Mouse (Mus musculus) heart, embryonic 14.5 days (tissue): ENCODE data around the gene Tmem136. TPM values are rescaled to one million over a fixed set of nuclear protein-coding genes. Genes with fewer than 3 reads are reported as not detected.

Experiments
- ATAC-seq: fragments of 200-750 bp; cut with Nextera tagmentation; 2 replicates; pipeline ENCODE4 v1.8.0; 2017; ENCODE audit warnings: low read depth, moderate TSS enrichment; ENCODE audit not compliant: insufficient number of reproducible peaks, insufficient read depth, low FRiP score
- H3K27ac ChIP-seq, 2 experiments: fragments of 200-500 bp in 1 of 2; fragments of 300-500 bp in 1 of 2; sonication (generic) in 1 of 2; replicated peaks in 1 of 2; 2 replicates each; pipeline ENCODE4 v1.5.1; 2012 to 2014; ENCODE audit warnings: low read depth in 2 of 2, low read length in 2 of 2, control low read depth in 1 of 2, mild to moderate bottlenecking in 1 of 2, mixed read lengths in 1 of 2; ENCODE audit not compliant: control insufficient read depth in 1 of 2, insufficient read depth in 1 of 2
- H3K27me3 ChIP-seq: fragments of 300-500 bp; sonication (generic); 2 replicates; pipeline ENCODE4 v1.6.1; 2014; ENCODE audit warnings: mild to moderate bottlenecking, low read length, control low read depth; ENCODE audit not compliant: control insufficient read depth, insufficient read depth
- H3K36me3 ChIP-seq: fragments of 300-500 bp; sonication (generic); 2 replicates; pipeline ENCODE4 v1.6.1; 2014; ENCODE audit warnings: mild to moderate bottlenecking, control low read depth, low read length, mixed read lengths; ENCODE audit not compliant: control insufficient read depth, insufficient read depth
- H3K4me1 ChIP-seq, 2 experiments: fragments of 200-500 bp in 1 of 2; fragments of 300-500 bp in 1 of 2; sonication (generic) in 1 of 2; 2 replicates each; pipeline ENCODE4 v1.6.1; 2012 to 2014; ENCODE audit warnings: low read length in 2 of 2, control low read depth in 1 of 2, mixed read lengths in 1 of 2; ENCODE audit not compliant: control insufficient read depth in 2 of 2, insufficient read depth in 2 of 2
- H3K4me2 ChIP-seq: fragments of 300-500 bp; sonication (generic); 2 replicates; pipeline ENCODE4 v1.6.1; 2014; ENCODE audit warnings: mild to moderate bottlenecking, low read length
- H3K4me3 ChIP-seq, 2 experiments: fragments of 200-500 bp in 1 of 2; fragments of 300-500 bp in 1 of 2; sonication (generic) in 1 of 2; 2 replicates each; pipeline ENCODE4 v1.5.1; 2012 to 2014; ENCODE audit warnings: low read length in 2 of 2, mild to moderate bottlenecking in 2 of 2, control low read depth in 1 of 2, low read depth in 1 of 2, moderate library complexity in 1 of 2; ENCODE audit not compliant: control insufficient read depth in 1 of 2, insufficient read depth in 1 of 2
- H3K9ac ChIP-seq: fragments of 300-500 bp; sonication (generic); 2 replicates; pipeline ENCODE4 v1.6.1; 2014; ENCODE audit warnings: mild to moderate bottlenecking, low read length
- H3K9me3 ChIP-seq: fragments of 300-500 bp; sonication (generic); 2 replicates; pipeline ENCODE4 v1.6.1; 2016; ENCODE audit warnings: low read length, control low read depth; ENCODE audit not compliant: control insufficient read depth
- WGBS: fragments of 180-500 bp; shearing (Covaris S2); extraction: QIAGEN DNeasy Blood & Tissue Kit; methylation state at CpG from one replicate; pipeline ENCODE4 v1.1.7; 2014; 5-methylcytosine and 5-hydroxymethylcytosine counted together
- polyA plus RNA-seq: library from polyadenylated mRNA; unstranded; fragments of >200 nt; fragmentation: Nextera tagmentation; extraction: Ambion mirVana; gene quantifications from 2 replicates; pipeline ENCODE4 v1.2.1, GENCODE M21; 2014

Gene Tmem136
- polyA plus RNA-seq, 1 experiment from 2014 or later, result 15.1 TPM

DNA sequence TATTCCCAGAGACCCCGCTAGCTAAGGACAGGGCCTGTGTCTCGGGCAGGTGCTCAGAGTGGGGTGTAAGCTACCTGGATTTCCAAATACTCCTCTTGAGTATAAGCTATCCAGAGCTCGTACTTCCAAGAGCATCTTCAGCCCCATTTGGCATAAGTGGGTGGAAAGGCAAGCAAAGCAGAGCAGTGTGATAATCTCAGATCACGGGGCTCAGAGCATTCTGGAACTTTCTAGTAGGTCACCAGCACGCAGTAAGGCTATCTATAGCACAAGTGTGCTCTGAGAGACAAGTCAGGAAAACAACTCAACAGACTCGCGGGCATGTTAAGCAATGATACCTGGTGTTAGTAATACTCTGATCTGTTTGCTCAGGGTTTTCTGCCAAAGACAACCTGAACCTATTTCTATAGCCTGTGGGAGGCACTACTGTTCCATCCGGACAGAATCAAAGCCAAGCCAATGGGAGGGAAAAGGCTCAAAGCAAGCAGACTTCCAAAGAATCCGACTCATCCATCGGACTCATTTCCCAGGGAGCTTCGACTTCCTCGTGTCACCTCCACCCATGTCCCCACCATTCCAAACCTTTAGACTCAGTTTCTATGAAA is 27.9 kb upstream of the Tmem136 start:
- Histone ChIP-seq H3K36me3 (no peaks in the 10 kb centered on the region), H3K9ac (no peak overlapping the region), H3K27me3 (peaks cover 11% of the 10 kb centered on the region), H3K4me2 (no peak overlapping the region), H3K27ac (no peak overlapping the region), H3K4me3 (no peak overlapping the region), H3K4me1 (peaks cover 3 to 7% of the 10 kb centered on the region in 2 experiments; a peak in 3 of 4 replicates), H3K9me3 (no peaks in the 10 kb centered on the region)
- ATAC-seq, result no peak
- 40% methylated on average over 12 of the region's 12 CpGs for WGBS

GRCm38 (mm10) chr9:43141839-43142238 is 25.5 kb upstream of the Tmem136 start:
- 2% methylated on average over 4 of the region's 4 CpGs for WGBS

DNA sequence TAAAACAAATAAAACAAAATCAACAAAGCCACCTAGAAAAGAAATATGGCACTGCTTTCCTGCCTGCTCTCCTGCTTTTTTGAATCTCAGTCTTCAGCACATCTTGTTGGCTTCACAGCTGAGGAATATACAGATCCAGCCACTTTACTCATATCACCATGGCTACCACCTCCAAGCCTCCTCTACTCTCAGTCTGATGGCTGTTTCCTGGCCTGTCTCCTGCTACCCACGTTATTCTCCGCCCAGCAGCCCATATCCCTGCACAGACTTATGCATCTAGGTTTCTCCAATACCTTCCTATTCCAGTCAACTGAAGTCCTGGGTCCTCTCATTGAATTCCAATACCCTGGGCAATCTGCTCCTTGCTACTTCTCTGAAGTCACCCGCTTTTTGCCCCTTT is 17.2 kb upstream of the Tmem136 start:
- no peak overlapping the region for H3K9ac ChIP-seq
- H3K27ac ChIP-seq, result no peak overlapping the region
- no peaks in the 10 kb centered on the region; the same call in 1 of the 2 replicates for H3K9me3 ChIP-seq
- no peak overlapping the region for H3K4me2 ChIP-seq
- H3K4me3 ChIP-seq, result no peak overlapping the region
- no peak for ATAC-seq
- H3K27me3 ChIP-seq, result no peaks in the 10 kb centered on the region
- no peaks in the 10 kb centered on the region for H3K36me3 ChIP-seq
- peaks cover 4% of the 10 kb centered on the region in 2 experiments; a peak in 2 of 4 replicates for H3K4me1 ChIP-seq
- 66% methylated on average over 3 of the region's 3 CpGs for WGBS

More at GRCm38 (mm10) chr9:43141839-43142238, 25.5 kb upstream of the Tmem136 start:
- H3K27me3 ChIP-seq, result peaks cover 7% of the 10 kb centered on the region
- no peak overlapping the region for H3K4me2 ChIP-seq
- no peaks in the 10 kb centered on the region for H3K9me3 ChIP-seq
- no peak for ATAC-seq
- H3K4me1 ChIP-seq, result peaks cover 3 to 7% of the 10 kb centered on the region in 2 experiments; a peak in 3 of 4 replicates
- H3K36me3 ChIP-seq, result no peaks in the 10 kb centered on the region
- no peak overlapping the region for H3K27ac ChIP-seq
- H3K4me3 ChIP-seq, result no peak overlapping the region
- H3K9ac ChIP-seq, result no peak overlapping the region

GRCm38 (mm10) chr9:43132380-43132779 is 16.0 kb upstream of the Tmem136 start:
- H3K4me3 ChIP-seq, result no peak overlapping the region
- no peak overlapping the region for H3K9ac ChIP-seq
- WGBS, result 22% methylated on average over 4 of the region's 4 CpGs
- no peaks in the 10 kb centered on the region for H3K36me3 ChIP-seq
- peaks cover 6% of the 10 kb centered on the region in 2 experiments; a peak in 2 of 4 replicates for H3K4me1 ChIP-seq
- no peaks in the 10 kb centered on the region for H3K27me3 ChIP-seq
- H3K9me3 ChIP-seq, result no peaks in the 10 kb centered on the region; the same call in 1 of the 2 replicates
- no peak overlapping the region for H3K4me2 ChIP-seq
- no peak for ATAC-seq
- H3K27ac ChIP-seq, result no peak overlapping the region

GRCm38 (mm10) chr9:43131940-43132339 is 15.6 kb upstream of the Tmem136 start:
- no peak for ATAC-seq
- no peak overlapping the region for H3K4me3 ChIP-seq
- no peaks in the 10 kb centered on the region for H3K27me3 ChIP-seq
- WGBS, result 77% methylated on average over 5 of the region's 5 CpGs
- H3K4me1 ChIP-seq, result peaks cover 9% of the 10 kb centered on the region in 2 experiments; a peak in 2 of 4 replicates
- no peak overlapping the region for H3K27ac ChIP-seq
- H3K36me3 ChIP-seq, result no peaks in the 10 kb centered on the region
- H3K9me3 ChIP-seq, result no peaks in the 10 kb centered on the region; the same call in 1 of the 2 replicates
- H3K9ac ChIP-seq, result no peak overlapping the region
- no peak overlapping the region for H3K4me2 ChIP-seq

GRCm38 (mm10) chr9:43130684-43131083 is 14.3 kb upstream of the Tmem136 start:
- WGBS, result 92% methylated on average over 2 of the region's 2 CpGs
- Histone ChIP-seq H3K9me3 (no peaks in the 10 kb centered on the region; the same call in 1 of the 2 replicates), H3K9ac (no peak overlapping the region), H3K4me2 (no peak overlapping the region), H3K4me3 (no peak overlapping the region), H3K36me3 (no peaks in the 10 kb centered on the region), H3K4me1 (peaks cover 9% of the 10 kb centered on the region in 2 experiments; a peak in 2 of 4 replicates), H3K27me3 (no peaks in the 10 kb centered on the region), H3K27ac (no peak overlapping the region)
- no peak for ATAC-seq

DNA sequence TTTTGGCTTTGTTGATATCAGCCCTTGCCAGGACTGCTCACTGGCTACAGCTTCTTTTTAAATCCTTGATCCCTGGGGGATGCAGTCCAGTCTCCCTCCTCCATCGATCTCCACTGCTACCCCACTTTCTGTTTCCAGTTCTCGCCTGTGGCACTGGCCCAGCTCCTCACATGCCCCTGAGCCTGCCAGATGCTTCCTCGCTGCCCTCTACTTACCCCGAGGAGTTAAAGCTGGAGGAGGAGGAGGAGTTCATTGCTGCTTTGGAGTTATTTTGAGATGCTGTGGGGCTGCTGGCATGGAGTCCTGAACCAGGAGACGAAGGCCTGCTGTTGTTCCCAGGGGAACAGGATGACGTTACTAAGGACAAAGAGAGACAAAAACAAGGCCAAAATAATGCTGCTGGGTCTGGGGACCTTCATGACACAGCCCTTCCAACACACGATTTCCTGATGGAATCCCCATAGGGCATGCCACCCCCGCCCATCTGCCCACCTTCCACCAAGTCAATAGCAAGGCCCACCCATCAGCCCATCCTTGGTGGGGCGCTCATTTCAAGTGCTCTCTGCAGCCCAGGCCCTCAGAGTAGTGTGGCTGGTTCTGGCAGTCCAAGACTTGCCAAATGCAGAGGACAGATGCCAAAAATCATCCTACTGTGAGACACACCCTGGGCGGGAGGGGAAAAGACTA is 10.9 kb upstream of the Tmem136 start:
- no peak for ATAC-seq
- H3K27me3 ChIP-seq, result no peaks in the 10 kb centered on the region
- H3K9me3 ChIP-seq, result no peaks in the 10 kb centered on the region; the same call in 1 of the 2 replicates
- WGBS, result 55% methylated on average over 10 of the region's 10 CpGs
- peaks cover 9 to 12% of the 10 kb centered on the region in 2 experiments; a peak in 3 of 4 replicates for H3K4me1 ChIP-seq
- H3K27ac ChIP-seq, result no peak overlapping the region
- H3K36me3 ChIP-seq, result no peaks in the 10 kb centered on the region
- H3K4me3 ChIP-seq, result no peak overlapping the region
- H3K9ac ChIP-seq, result no peak overlapping the region
- H3K4me2 ChIP-seq, result no peak overlapping the region
